Mouse (Mus musculus) regulatory T cell (primary cell): ENCODE data around the gene Apon.
"Not testable (repeated sequence)": the region's sequence is repeated elsewhere in the genome, so short reads cannot be mapped to it uniquely, and the experiment has no call there.

Source experiments
- in situ Hi-C: fragments of 300-600 bp; cut with MboI, MseI; formaldehyde crosslinking; loops from one replicate; pipeline ENCODE4 v1.15.1; 2025; ENCODE audit warnings: high pct_unique_total_duplicates

Apon gene

GRCm38 (mm10) chr10:128232420-128232985 is 21.4 kb upstream of the Apon start:
- in situ Hi-C loops = no loop called here

DNA sequence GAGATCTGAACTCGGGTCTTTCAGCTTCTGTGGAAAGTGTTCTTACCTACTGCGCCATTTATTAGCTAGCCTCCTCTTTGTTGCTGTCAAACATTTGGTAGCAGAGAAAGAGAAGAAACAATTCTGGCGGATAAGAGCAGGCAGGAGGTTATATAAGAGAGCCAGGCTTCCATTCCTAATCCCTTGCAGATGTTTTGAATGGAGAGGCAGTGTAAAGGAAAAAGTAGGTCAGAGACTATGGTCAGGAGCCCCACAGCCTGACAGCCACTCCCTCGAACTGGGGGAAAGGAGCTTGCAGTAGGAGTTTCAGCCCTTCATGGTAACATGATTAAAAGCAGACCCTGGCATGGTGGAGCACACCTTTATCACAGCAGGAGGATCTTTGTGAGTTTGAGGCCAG is 17.6 kb upstream of the Apon start:
- in situ Hi-C loops = no loop called here

DNA sequence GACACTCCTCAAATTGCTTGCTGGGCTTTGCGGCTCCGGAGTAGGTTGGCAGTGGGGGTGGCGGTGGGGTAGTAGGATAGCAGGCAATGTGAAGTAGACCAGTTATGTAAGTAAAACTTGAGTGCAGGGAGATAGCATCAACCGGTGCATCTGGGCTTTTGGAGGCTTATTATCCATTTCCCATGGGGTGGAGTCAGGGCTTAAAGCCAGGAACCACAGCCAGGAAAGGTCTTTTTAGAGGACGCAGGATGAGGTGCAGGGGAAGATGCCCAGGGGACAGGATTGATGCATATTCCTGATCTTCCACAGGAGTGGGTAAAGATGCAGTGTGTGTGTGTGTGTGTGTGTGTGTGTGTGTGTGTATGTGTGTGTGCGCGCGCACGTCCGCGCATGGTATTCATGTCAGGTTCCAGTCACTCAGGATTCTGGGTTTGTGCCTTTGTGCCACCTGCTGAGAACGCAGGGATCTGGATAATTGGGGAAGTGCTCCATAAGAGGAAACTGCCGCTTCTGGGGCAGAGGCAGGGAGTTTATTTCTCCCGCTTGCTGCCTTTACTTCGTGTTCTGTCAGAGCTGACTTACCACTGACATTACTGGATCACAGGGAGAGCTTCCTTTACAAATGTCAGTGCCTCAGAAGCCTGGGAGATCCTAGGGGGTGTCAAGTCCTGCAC is 16.0 kb upstream of the Apon start:
- in situ Hi-C loops = no loop called here

DNA sequence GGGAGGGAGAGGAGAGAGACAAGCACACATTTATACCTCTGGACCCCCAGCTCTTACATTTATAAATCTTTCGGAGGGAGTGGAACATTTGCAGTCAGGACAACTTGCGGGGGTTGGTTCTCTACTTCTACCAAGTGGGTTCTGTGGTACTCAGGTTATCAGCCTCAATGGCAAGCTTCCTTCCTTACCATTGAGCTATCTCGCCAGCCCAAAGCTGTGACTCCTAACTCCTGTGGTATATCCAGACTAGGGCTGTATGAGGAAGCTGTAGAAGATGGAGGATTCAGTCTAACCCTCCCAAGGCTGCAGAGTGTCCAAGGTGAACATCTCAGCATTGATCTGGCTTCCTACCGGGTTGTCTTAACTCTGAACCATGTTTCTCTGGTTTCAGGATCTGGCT is 14.8 kb upstream of the Apon start:
- in situ Hi-C loops = no loop called here

DNA sequence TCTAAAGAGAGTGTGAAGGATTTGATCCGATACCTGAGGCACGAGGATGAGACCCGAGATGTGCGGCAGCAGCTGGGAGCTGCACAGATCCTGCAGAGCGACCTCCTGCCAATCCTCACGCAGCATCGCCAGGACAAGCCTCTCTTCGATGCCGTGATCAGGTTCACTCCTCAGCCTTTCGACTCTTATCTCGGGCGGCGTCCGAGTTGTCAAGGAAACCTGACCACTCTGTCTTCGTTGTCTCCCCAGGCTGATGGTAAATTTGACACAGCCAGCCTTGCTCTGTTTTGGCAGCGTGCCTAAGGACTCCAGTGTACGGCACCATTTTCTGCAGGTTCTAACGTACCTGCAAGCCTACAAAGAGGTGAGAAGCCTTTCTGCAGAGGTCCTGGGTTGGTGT is 13.8 kb upstream of the Apon start:
- in situ Hi-C loops = no loop called here

DNA sequence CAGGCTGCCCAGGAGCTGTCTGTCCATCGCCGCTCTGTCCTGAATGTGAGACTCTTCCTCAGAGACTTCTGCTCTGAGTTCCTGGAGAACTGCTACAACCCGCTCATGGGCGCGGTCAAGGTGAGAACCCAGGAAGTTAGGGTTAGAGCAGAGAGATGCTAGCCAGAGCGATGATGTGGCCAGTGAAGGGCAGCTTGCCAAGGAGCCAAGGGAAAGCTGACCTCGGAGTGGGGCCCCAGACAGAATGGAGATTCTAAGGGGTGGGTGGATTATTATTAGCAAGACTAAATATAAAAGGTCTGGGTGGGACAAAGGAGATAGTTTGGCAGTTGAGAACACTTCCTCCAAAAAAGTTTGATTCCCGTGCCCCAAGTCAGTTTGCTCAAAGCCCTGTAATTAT is 10.6 kb upstream of the Apon start:
- in situ Hi-C loops = no loop called here

DNA sequence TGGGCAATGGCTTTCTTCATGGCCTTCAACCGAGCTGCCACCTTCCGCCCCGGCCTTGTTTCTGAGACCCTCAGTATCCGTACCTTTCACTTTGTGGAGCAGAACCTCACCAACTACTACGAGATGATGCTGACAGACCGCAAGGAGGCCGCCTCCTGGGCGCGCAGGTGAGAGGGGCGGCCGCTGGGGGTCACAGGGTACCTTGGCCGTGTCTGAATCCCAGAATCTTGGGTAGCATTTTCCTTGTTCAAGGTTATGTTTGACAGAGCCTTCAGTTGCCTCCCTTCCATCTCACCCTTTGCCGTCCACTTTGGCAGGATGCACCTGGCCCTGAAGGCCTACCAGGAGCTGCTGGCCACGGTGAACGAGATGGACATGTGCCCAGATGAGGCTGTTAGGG is 9.8 kb upstream of the Apon start:
- in situ Hi-C loops = no loop called here

- in situ Hi-C loops = no loop called here
Measured at GRCm38 (mm10) chr10:128247020-128247732, 6.7 kb upstream of the Apon start.

DNA sequence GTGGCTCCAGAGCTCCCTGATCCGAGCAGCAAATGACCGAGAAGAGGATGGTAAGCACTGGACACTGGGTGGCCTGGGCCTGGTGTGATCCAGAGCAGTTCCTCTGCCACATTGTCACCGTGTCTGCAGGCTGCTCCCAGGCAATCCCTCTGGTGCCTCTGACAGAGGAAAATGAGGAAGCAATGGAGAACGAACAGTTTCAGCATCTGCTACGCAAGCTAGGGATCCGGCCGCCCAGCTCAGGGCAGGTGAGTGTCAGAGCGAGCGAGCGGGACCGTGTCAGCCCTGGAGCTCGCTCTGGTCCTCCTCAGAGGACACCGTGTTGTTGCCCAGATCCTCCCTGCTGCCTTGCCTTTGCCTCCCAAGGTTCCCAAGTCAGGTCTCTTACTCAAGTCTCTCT is 3.3 kb upstream of the Apon start:
- in situ Hi-C loops = no loop called here

GRCm38 (mm10) chr10:128255925-128256324 is 2.0 kb downstream of the Apon start:
- in situ Hi-C loops = no loop called here

DNA sequence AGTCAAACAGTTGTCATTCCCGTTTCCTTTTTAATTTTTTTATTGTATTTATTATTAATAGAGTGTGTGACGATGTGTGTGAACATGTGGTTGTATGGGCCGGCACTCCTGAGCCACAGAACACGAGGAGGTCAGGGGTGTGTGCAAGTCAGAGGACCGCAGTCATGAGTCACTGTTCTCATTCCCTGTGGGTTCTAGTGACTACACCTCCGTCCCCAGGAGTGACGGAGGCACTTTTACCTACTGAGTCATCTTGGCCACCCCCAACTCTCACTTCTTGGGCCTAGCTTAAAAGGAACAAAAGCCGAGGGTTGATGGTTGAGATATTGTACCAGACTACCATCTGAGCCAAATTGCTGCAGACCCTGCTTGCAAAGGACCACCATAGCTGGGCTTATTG is 2.4 kb downstream of the Apon start:
- in situ Hi-C loops = no loop called here

DNA sequence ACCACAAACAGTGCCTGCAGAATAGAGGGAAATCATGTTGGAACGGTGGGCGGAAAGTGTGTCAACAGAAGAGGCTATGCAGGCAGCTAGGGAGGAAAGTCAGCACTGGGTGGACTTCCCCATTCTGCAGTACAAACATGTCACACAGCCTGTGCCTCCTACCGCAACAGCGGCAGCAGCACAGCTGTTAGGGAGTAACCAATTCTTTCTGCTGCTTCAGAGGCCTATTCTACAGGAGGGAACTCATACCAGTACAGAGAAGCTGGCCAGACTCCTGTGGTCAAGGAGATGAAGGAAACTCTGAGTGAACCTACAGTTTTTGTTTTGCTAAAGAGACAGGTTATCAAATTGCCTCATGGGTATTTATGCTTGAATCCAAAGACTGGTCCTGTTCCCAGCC is 5.1 kb downstream of the Apon start:
- in situ Hi-C loops = no loop called here

- in situ Hi-C loops = no loop called here
Measured at GRCm38 (mm10) chr10:128259946-128260345, 6.0 kb downstream of the Apon start.

- in situ Hi-C loops = not testable (repeated sequence)
Measured at GRCm38 (mm10) chr10:128260376-128260775, 6.5 kb downstream of the Apon start.

GRCm38 (mm10) chr10:128262300-128262699 is 8.4 kb downstream of the Apon start:
- in situ Hi-C loops = no loop called here

DNA sequence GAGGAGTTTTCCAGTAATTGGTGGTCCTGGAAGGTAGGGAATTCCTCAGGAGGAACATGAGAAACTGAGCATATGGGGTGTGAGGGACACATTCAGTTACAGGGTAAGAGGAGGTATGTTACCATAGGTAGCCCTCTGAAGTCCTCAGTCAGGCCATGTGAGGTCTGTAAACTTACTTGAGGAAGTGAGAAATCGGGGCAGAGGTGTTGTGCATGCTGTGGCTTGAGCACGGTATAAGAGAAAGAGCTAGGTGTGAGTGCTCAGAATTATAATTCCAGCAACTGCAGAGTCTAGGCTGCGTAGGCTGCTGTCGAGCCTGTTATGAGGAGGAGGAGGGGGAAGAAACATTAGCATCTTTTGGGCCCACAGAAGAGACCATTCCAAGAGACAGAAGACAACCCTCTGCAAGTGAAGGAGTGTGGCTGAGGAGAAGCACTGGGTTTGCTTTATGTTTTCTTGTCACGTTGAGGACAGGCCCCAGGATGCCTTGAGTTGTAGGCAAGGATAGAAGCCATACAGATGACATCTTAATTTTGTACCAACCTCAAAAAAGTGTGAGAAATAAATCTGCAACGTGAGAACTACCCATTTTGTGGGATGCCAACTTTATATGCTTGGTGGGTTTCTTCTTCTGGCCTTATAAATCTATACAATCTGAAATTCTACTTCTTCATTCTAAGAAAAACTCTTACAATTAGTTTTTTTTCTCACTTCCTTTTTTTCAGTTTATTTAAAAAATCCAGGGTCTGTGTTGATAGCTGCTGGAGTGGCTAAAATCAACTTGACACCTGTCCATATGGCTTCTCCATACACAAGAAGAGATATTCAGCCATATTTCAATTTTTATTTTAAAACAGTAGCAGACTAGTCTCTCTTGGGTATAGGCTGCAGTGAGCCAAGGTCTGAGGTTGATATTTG is 9.8 kb downstream of the Apon start:
- in situ Hi-C loops = no loop called here

GRCm38 (mm10) chr10:128268371-128268770 is 14.5 kb downstream of the Apon start, which contains the start of gene Apof:
TSS of gene Apof (plus strand) at chr10:128268671.
- in situ Hi-C loops = no loop called here

- in situ Hi-C loops = no loop called here
Measured at GRCm38 (mm10) chr10:128269206-128269910, 15.5 kb downstream of the Apon start.

DNA sequence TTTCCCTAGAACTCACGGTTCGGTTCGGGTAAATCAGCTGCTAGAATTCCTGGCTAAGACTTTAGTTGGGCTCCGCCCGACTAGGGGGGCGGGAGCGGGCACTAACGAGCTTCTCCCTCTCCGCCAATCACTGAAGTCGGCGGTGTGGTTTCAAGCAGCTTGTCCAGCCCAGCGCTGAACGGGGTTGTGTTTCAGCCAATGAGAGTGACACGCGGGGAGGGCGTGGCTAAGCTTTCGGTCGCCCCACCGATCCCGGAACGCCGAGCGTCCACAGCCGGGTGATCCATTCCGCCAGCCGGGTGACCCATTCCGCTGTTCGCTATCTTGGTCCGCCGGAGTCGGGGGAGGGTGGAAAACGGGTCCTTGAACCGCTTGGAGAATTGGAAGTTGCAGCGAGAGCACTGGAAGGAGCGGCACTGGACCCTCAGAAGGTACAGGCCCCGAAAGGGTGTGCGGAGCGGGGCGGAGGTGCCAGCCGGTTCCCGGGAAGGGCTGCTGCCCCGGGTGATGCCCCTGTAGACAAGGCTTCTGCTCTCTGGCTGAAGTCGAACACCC is 16.5 kb downstream of the Apon start, which contains the start of gene Stat2:
Stat2 (plus strand) TSS at position 273 of the 555 bp plus-strand sequence.
- in situ Hi-C loops = no loop called here

DNA sequence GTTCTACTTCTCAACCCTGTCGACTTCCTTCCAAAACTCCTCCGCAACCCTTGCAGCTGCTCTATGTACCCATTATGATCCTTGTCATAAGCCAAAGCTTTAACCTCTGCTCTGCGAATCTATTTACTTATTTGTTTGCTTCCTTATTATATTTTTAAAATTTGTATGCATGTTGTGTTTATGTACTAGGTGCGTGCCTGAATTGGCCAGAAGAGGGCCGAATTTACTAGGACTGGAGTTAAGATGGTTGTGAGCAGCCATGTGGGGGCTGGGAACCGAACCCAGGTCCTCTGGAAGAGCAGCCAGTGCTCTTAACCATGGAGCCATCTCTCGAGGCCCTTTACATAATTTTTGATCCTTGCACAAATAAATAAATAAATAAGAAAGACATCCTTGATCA is 17.0 kb downstream of the Apon start:
- in situ Hi-C loops = no loop called here

- in situ Hi-C loops = no loop called here
Measured at GRCm38 (mm10) chr10:128271883-128272282, 18.0 kb downstream of the Apon start.
